Mouse (Mus musculus) liver, adult 2 months (tissue): ENCODE results near the gene Otp. TPM values are rescaled to one million over a fixed set of nuclear protein-coding genes. Genes with fewer than 3 reads are reported as not detected.

Source experiments
- DNase-seq: peaks from one replicate; pipeline ENCODE4 v3.0.0-alpha.2; 2011; ENCODE audit warnings: low read depth, low spot score; ENCODE audit errors: extremely low read depth
- H3K27ac ChIP-seq: fragments of 200-500 bp; replicated peaks from 2 replicates; pipeline ENCODE4 v1.5.1; 2012; ENCODE audit warnings: low read depth, mild to moderate bottlenecking, control low read depth, inconsistent platforms, low read length; ENCODE audit not compliant: insufficient read depth
- H3K27me3 ChIP-seq: fragments of 200-500 bp; 2 replicates; pipeline ENCODE4 v1.6.1; 2012; ENCODE audit warnings: mild to moderate bottlenecking, moderate library complexity, low read length, inconsistent platforms; ENCODE audit not compliant: control insufficient read depth, insufficient read depth
- H3K36me3 ChIP-seq: fragments of 200-500 bp; 2 replicates; pipeline ENCODE4 v1.6.1; 2012; ENCODE audit warnings: low read length, inconsistent platforms; ENCODE audit not compliant: control insufficient read depth, insufficient read depth
- H3K4me1 ChIP-seq: fragments of 200-500 bp; 2 replicates; pipeline ENCODE4 v1.6.1; 2011; ENCODE audit warnings: low read length; ENCODE audit not compliant: control insufficient read depth, insufficient read depth
- H3K4me3 ChIP-seq: fragments of 200-500 bp; 2 replicates; pipeline ENCODE4 v1.5.1; 2011; ENCODE audit warnings: low read depth, mild to moderate bottlenecking, control low read depth, low read length, moderate library complexity; ENCODE audit not compliant: insufficient read depth
- H3K79me2 ChIP-seq: fragments of 200-500 bp; 2 replicates; pipeline ENCODE4 v1.6.1; 2012; ENCODE audit warnings: inconsistent platforms, mild to moderate bottlenecking, low read length, moderate library complexity; ENCODE audit not compliant: control insufficient read depth, insufficient read depth
- H3K9ac ChIP-seq: fragments of 200-500 bp; 2 replicates; pipeline ENCODE4 v1.6.1; 2012; ENCODE audit warnings: low read depth, mild to moderate bottlenecking, control low read depth, inconsistent platforms, low read length
- CTCF ChIP-seq: fragments of 200-500 bp; IDR thresholded peaks from 2 replicates; pipeline ENCODE4 v1.5.1; 2011; ENCODE audit warnings: low read depth, low read length, control low read depth
- POLR2A ChIP-seq: fragments of 200-500 bp; IDR thresholded peaks from 2 replicates; pipeline ENCODE4 v1.6.1; 2011; ENCODE audit warnings: low read length, control low read depth; ENCODE audit not compliant: insufficient read depth; ENCODE audit errors: extremely low read depth
- WGBS: fragments of 180-500 bp; shearing (Covaris S2); methylation state at CpG from one replicate; pipeline ENCODE4 v1.1.7; 2018; 5-methylcytosine and 5-hydroxymethylcytosine counted together
- polyA plus RNA-seq: library from polyadenylated mRNA; depleted of rRNA; stranded (reverse); fragments of >200 nt; gene quantifications from 2 replicates; pipeline ENCODE4 v1.2.3, GENCODE M21; 2012
- total RNA-seq: library from RNA; depleted of rRNA; stranded (reverse); fragments of >200 nt; gene quantifications from 2 replicates; pipeline ENCODE4 v1.2.3, GENCODE M21; 2014

Gene Otp
- total and polyA plus RNA-seq, 2 experiments: not detected

DNA sequence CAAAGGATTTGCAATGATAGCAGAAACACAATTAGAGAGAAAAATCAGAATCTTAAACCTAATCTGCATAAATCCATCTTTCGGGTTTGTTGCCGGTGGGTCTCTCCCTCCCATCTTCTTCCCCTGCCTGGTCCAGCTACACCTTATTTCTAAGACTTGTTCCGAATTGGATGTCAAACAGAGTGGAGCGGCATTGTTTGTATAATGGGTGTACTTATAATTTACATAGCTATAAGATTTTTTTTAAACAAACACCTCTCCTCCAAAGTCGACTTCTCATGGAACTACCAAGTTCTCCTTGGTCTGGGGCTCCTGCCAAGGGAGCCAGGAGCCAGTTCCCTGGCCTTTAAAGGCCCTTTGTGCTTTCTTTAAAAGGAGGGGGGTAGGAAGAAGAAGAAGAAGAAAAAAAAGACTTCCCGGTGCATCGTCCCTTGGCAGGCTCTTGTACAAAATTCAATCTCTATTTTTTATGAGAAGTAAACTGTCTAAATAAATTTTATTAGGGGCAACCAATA, 3.5 kb upstream of the Otp start:
- Histone ChIP-seq H3K27me3 (peaks cover 43% of the 10 kb centered on the region), H3K4me3 (no peak overlapping the region), H3K9ac (no peak overlapping the region), H3K27ac (no peak overlapping the region), H3K36me3 (no peaks in the 10 kb centered on the region), H3K4me1 (peaks cover 4% of the 10 kb centered on the region), H3K79me2 (no peaks in the 10 kb centered on the region)
- DNase-seq: no peak
- no peak for TF ChIP-seq CTCF
- TF ChIP-seq POLR2A: no peak
- WGBS: 3% methylated on average over 7 of the region's 7 CpGs

DNA sequence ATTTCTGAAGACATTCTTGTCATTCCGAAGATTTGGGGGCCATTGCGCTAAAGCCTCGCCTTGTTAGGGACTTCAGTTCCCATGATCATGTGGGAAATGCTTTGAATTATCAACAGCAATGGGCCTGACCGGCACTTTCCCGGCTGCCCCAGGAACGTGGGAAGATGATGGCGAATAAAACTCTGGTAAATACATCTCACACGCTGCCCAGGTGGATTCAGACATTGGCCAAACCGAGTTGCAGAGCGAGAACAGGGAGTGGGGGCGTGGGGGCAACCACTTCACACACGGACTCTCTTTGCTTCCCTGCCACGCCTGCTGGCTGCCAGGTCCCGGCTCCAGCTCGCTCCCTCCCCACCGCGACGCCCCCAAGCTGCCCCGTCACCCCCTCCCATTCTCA, 3.0 kb upstream of the Otp start:
- Histone ChIP-seq H3K4me3 (no peak overlapping the region), H3K27me3 (peaks cover 48% of the 10 kb centered on the region), H3K36me3 (no peaks in the 10 kb centered on the region), H3K9ac (no peak overlapping the region), H3K4me1 (peaks cover 4% of the 10 kb centered on the region), H3K27ac (no peak overlapping the region), H3K79me2 (no peaks in the 10 kb centered on the region)
- no peak for TF ChIP-seq POLR2A
- no peak for TF ChIP-seq CTCF
- no peak for DNase-seq
- 4% methylated on average over 19 of the region's 19 CpGs for WGBS

DNA sequence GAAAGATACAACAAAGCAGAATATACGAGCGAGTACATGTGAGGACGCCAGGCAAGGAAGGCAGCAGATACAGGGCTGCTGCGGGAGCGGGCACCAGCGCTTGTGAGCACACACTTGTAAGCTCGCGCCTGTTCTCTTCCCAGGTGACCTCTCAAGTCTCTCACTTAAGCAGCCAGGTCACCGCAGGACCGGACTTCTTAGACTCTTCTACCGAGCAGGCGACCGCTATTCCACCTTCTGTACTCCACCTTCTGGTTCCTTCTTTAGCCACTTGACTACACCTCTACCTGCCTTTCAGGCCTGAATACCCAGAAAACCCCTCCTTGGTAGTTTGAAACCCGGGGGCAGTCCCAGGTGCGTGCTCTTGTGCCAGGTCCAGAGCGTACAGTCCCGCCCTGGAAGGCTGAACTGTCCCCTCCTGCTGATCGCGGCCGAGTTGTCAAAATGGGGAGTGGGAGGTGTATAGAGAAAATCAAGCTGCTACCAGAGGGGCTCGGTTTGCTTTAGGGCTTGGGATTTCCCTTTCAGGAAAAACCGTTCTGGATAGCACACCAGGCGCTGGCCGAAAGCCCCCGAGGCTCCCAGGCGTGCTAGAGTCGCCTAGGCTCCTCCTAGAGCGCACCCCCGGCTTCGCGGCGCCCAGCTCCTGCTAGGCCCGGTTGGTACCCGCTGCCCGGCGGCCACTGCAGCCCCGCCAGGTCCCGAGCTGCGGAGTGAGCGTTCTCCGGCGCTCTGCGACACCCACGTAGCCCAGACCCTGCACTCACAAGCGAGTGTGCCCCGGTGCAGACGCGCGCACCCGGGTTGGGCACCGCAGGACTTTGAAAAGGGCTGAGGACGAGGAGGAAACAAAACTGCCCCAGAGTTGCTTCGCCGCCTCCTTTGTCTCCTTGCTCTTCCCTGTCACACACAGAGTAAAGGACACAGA, 2.0 kb upstream of the Otp start:
- WGBS: 2% methylated on average over 54 of the region's 54 CpGs
- H3K9ac ChIP-seq: no peak overlapping the region
- H3K27me3 ChIP-seq: peaks cover 42% of the 10 kb centered on the region
- peaks cover 2% of the 10 kb centered on the region for H3K4me1 ChIP-seq
- H3K27ac ChIP-seq: no peak overlapping the region
- no peak for DNase-seq
- no peaks in the 10 kb centered on the region for H3K79me2 ChIP-seq
- no peaks in the 10 kb centered on the region for H3K36me3 ChIP-seq
- TF ChIP-seq POLR2A (no peak), CTCF (no peak)
- no peak overlapping the region for H3K4me3 ChIP-seq

DNA sequence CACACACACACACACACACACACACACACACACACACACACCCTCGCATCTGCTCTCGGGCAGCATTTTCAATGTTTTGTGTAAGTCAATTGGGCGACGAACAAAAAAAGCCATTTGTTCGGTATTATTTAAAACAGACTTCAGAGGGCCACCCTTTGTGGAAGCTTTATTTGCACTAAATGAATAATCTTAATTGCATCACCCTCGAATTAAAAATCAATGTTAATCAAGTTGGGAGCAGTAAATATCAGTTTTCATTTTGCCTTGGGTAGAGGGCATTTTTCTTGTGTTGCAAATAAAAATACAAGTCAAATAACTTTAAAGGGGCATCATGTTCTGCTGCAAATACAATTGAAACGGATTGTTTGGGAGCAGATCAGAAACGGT, 1.4 kb upstream of the Otp start:
- no peak overlapping the region for H3K4me3 ChIP-seq
- H3K4me1 ChIP-seq: no peaks in the 10 kb centered on the region
- no peaks in the 10 kb centered on the region for H3K36me3 ChIP-seq
- H3K27me3 ChIP-seq: peaks cover 36% of the 10 kb centered on the region
- WGBS: 4% methylated on average over 8 of the region's 8 CpGs
- H3K27ac ChIP-seq: no peak overlapping the region
- DNase-seq: no peak
- TF ChIP-seq CTCF (no peak), POLR2A (no peak)
- H3K9ac ChIP-seq: no peak overlapping the region
- H3K79me2 ChIP-seq: no peaks in the 10 kb centered on the region

DNA sequence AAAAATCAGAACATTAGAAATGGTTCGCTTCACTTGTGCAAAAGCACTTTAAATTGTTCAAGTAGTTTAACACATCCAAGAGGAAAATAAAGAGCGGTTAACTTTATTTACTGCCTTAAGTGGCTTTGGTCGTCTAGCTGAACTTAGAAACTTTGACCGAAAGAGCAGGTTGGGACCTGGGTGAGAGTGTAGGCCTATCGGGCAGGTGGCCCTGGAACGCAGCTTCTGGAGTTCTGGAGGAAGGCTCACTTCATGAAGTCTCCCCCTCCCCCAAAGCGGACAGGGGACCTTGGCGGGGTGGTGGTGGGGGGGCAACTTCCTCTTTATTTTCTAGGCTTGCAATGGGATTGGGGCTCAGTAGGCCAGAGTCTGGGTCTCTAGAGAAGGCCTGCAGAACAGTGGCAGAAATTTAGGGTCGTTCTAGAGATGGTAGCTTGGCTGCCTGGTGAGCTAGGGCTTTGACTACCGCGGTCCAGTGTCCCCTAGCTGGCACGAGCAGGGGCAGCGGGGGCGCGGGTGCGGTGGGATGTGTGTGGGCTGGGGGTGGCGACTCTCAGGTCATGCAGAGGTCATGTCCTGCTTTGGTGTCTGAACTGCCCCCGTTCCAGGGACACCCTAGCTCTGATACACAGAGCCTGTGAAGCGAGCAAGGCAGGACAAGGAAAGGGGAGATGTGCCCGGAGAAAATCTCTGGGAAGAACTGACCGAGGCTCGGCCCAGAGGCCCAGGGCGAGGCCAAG, 576 bp upstream of the Otp start:
- DNase-seq: no peak
- WGBS: 6% methylated on average over 23 of the region's 23 CpGs
- Histone ChIP-seq H3K4me3 (no peak overlapping the region), H3K4me1 (no peaks in the 10 kb centered on the region), H3K9ac (no peak overlapping the region), H3K27ac (no peak overlapping the region), H3K79me2 (no peaks in the 10 kb centered on the region), H3K36me3 (no peaks in the 10 kb centered on the region), H3K27me3 (peaks cover 32% of the 10 kb centered on the region)
- TF ChIP-seq POLR2A (no peak), CTCF (no peak)
